Mouse (Mus musculus) small intestine, adult 2 months (tissue): Measurements from ENCODE around the gene Mms19. TPM values are rescaled to one million over a fixed set of nuclear protein-coding genes. Genes with fewer than 3 reads are reported as not detected.

Source experiments
- H3K27ac ChIP-seq: fragments of 200-500 bp; 2 replicates; pipeline ENCODE4 v1.5.1; 2012; ENCODE audit warnings: low read depth, low read length, control low read depth, inconsistent platforms; ENCODE audit not compliant: insufficient read depth
- H3K27me3 ChIP-seq: fragments of 200-500 bp; 2 replicates; pipeline ENCODE4 v1.6.1; 2012; ENCODE audit warnings: mild to moderate bottlenecking, moderate library complexity, low read length, inconsistent platforms; ENCODE audit not compliant: control insufficient read depth, insufficient read depth
- H3K36me3 ChIP-seq: fragments of 200-500 bp; 2 replicates; pipeline ENCODE4 v1.6.1; 2012; ENCODE audit warnings: mild to moderate bottlenecking, low read length, control low read depth, inconsistent platforms; ENCODE audit not compliant: control insufficient read depth, insufficient read depth
- H3K4me1 ChIP-seq: fragments of 200-500 bp; 2 replicates; pipeline ENCODE4 v1.6.1; 2012; ENCODE audit warnings: low read length, inconsistent platforms, mixed read lengths; ENCODE audit not compliant: control insufficient read depth, insufficient read depth, insufficient read length
- H3K4me3 ChIP-seq: fragments of 200-500 bp; 2 replicates; pipeline ENCODE4 v1.5.1; 2012; ENCODE audit warnings: low read depth, mild to moderate bottlenecking, control low read depth, inconsistent platforms, low read length, moderate library complexity
- CTCF ChIP-seq: fragments of 200-500 bp; IDR thresholded peaks from 2 replicates; pipeline ENCODE4 v1.5.1; 2012; ENCODE audit warnings: low read depth, mild to moderate bottlenecking, control low read depth, inconsistent platforms, low read length, moderate library complexity, mixed read lengths; ENCODE audit not compliant: insufficient replicate concordance, insufficient read length; ENCODE audit errors: extremely low read depth
- POLR2A ChIP-seq: fragments of 200-500 bp; IDR thresholded peaks from 2 replicates; pipeline ENCODE4 v1.6.1; 2012; ENCODE audit warnings: low read depth, mild to moderate bottlenecking, control low read depth, inconsistent platforms, low read length, moderate library complexity
- WGBS: fragments of 180-500 bp; shearing (Covaris S2); methylation state at CpG from one replicate; pipeline ENCODE4 v1.1.7; 2018; 5-methylcytosine and 5-hydroxymethylcytosine counted together
- polyA plus RNA-seq: library from polyadenylated mRNA; depleted of rRNA; stranded (reverse); fragments of >200 nt; gene quantifications from 2 replicates; pipeline ENCODE4 v1.2.3, GENCODE M21; 2012

Gene Mms19
- polyA plus RNA-seq, 1 experiment, result 33.0 TPM

DNA sequence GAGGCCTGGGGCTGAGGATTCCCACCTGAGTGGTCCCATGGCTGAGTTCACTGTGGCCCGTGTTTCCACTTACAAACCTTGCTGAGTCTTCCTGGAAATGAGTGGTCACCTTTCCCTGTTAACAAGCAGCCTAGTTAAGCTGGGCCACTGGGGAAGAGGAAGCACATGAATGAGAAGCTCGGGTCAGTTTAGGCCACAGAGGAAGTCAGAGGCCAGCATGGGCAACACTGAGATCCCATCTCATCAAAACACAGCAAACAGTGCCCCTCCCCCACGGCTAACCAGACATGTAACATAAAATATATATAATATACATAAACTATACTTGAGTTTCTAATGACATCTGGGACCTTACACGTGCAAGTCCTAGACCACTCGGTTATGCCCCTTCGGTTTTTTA is 8.9 kb upstream of the Mms19 start:
- H3K27me3 ChIP-seq, result no peaks in the 10 kb centered on the region
- H3K36me3 ChIP-seq, result no peaks in the 10 kb centered on the region
- WGBS, result 73% methylated on average over 6 of the region's 6 CpGs
- H3K4me3 ChIP-seq, result no peak overlapping the region
- no peak for TF ChIP-seq CTCF
- H3K4me1 ChIP-seq, result peaks cover 5% of the 10 kb centered on the region; the same call in 1 of the 2 replicates
- H3K27ac ChIP-seq, result no peak overlapping the region

DNA sequence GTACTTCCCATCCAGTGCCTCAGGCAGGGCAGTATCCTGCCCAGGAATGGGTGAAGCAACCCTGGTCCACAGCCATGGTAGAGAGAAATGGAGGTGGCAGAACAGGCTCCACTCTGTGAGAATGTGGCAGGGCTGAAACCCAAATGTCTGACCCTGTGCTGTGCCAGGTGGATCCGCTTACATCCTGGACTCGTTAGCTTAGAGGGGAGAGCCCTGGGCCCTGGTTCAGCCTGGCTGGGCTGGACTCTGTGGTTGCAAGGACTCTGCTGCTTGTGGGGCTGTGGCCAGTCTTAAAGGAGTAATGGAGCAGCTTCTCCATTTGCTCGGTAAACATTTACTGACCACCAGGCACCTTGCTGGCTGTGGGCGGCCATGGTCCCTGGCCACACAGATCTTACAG is 6.2 kb upstream of the Mms19 start:
- Histone ChIP-seq H3K27ac (no peak overlapping the region), H3K27me3 (no peaks in the 10 kb centered on the region), H3K4me3 (no peak overlapping the region), H3K36me3 (no peaks in the 10 kb centered on the region), H3K4me1 (peaks cover 2% of the 10 kb centered on the region; the same call in 1 of the 2 replicates)
- 85% methylated on average over 4 of the region's 4 CpGs for WGBS
- TF ChIP-seq POLR2A, result no peak
- TF ChIP-seq CTCF, result no peak

- Histone ChIP-seq H3K36me3 (no peaks in the 10 kb centered on the region), H3K4me3 (no peak overlapping the region), H3K27me3 (no peaks in the 10 kb centered on the region), H3K4me1 (no peaks in the 10 kb centered on the region), H3K27ac (no peak overlapping the region)
- 96% methylated on average over 5 of the region's 5 CpGs for WGBS
- TF ChIP-seq POLR2A, result no peak
Observed at GRCm38 (mm10) chr19:41985994-41986393, 5.0 kb upstream of the Mms19 start.

DNA sequence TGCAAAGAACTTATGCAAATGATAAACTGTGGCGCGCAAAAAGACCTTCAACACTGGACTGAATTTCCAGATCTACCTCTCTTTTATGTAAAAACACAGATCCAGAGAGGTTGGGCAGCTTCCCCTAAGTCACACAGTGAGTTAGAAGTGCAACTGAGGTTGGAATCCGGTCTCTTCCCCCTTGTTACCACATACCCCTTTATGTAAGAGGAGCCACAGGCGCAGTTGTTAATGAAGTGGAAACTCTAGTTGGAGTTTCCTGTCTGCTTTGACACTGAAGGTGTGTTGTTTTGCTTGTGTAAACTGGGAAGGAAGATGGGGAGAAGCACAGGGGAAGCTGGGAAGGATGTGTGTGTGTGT is 1.8 kb upstream of the Mms19 start:
- H3K27ac ChIP-seq, result no peak overlapping the region
- WGBS, result 32% methylated on average over 4 of the region's 4 CpGs

GRCm38 (mm10) chr19:41981931-41982790 is 1.2 kb upstream of the Mms19 start:
- H3K36me3 ChIP-seq, result no peaks in the 10 kb centered on the region
- H3K4me1 ChIP-seq, result no peaks in the 10 kb centered on the region
- no peak for TF ChIP-seq CTCF
- TF ChIP-seq POLR2A, result no peak
- peak overlapping the region; percentile 92 for H3K4me3 ChIP-seq
- H3K27ac ChIP-seq, result peak overlapping the region; percentile 65
- no peaks in the 10 kb centered on the region for H3K27me3 ChIP-seq
- WGBS, result under 1% methylated on average over 74 of the region's 74 CpGs

More for the DNA sequence above, 1.8 kb upstream of the Mms19 start:
- H3K27me3 ChIP-seq, result no peaks in the 10 kb centered on the region
- TF ChIP-seq CTCF (no peak), POLR2A (no peak)
- peak overlapping the region; percentile 92 for H3K4me3 ChIP-seq
- H3K4me1 ChIP-seq, result no peaks in the 10 kb centered on the region
- H3K36me3 ChIP-seq, result no peaks in the 10 kb centered on the region

- Histone ChIP-seq H3K36me3 (no peaks in the 10 kb centered on the region), H3K4me3 (peak within 1 kb of the TSS; percentile 92), H3K27ac (peak within 1 kb of the TSS; percentile 70), H3K4me1 (no peaks in the 10 kb centered on the region), H3K27me3 (no peaks in the 10 kb centered on the region)
- WGBS, result under 1% methylated on average over 33 of the region's 33 CpGs
- no peak for TF ChIP-seq CTCF
- no peak for TF ChIP-seq POLR2A
Observed at GRCm38 (mm10) chr19:41981595-41981927, 604 bp upstream of the Mms19 start, which contains the start of gene Ubtd1. Ubtd1 (plus strand) TSS chr19:41981763.

DNA sequence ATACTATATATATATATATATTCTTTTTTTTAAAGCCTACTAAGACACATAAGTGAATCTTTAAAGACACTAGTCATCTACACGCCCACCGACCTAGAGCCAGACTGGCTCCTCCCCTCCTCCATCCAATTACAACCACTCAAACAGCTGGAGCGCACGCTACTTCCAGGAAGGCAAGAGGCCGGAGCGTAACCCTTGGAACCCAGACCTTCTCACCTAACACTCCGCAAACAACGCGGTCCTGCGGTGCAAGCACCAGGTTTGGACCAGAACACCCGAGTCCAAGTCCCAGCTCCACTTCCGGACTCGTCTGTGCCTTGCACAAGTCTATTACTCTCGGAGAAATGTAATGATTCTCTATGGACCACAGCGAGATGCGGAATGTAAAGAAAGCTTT is 537 bp downstream of the Mms19 start:
- Histone ChIP-seq H3K27ac (peak overlapping the region; percentile 70), H3K4me3 (peak overlapping the region; percentile 92), H3K36me3 (no peaks in the 10 kb centered on the region), H3K4me1 (no peaks in the 10 kb centered on the region), H3K27me3 (no peaks in the 10 kb centered on the region)
- TF ChIP-seq POLR2A (no peak), CTCF (no peak)
- under 1% methylated on average over 16 of the region's 16 CpGs for WGBS
